Mouse (Mus musculus): ENCODE measurements at regions not wholly inside any gene's neighbourhood (a gene's known extent, or its start where the extent isn't known, plus 50 kb on each side); places are given as distances from the start of the nearest gene placed in this dataset.
A peak's percentile ranks its signal among the peaks of the same experiment; 100 is the strongest.

- DNase-seq: no peak
These were observed 60.3 kb upstream of the Wnt4 start for GRCm38 (mm10) chr4:137216908-137217497.

DNA sequence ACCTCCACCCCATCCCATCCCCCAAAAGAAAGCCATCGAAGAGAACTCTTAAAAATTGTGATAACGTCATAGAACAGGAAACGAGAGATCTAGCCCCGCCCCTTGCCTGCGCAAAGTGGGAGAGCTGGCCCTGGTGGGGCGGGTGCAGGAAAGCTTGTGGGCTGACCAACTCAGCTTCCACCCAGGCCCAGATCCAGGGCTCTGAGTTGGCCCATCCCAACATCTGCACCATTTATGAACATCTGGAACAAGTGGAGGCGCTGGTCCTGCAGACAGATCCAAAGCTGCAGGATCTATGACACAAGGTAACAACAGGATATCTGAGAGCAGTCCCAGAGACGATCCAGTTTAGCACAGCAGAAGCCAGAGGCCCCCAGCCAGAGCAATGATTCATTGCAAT lies 62.7 kb upstream of the Wnt4 start:
- no peak for DNase-seq

GRCm38 (mm10) chr4:137212846-137213245 lies 64.4 kb upstream of the Wnt4 start:
- DNase-seq: no peak

DNA sequence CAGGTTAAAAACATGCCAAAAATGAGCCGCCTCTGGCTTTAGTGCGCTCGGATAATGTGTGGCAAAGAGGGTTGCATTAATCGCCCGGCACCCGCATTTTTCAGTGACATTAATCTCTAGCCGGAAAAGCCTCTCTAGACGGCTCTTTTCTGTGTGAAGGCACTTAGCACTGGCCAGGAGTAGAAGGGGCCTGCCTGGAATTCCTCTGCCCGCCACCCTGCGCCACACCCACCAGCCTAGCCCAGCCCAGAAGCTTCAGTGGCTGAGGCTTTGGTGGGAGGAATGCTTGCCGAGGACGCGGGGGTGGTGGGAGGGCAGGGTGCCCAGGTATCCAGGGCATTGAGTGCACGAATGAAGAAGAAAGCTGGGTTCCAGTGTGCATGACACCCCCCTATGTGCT lies 65.2 kb upstream of the Wnt4 start:
- no peak for DNase-seq

- DNase-seq: no peak
These were observed 66.0 kb upstream of the Wnt4 start for GRCm38 (mm10) chr4:137211288-137211687.

GRCm38 (mm10) chr4:137210525-137210924 lies 66.8 kb upstream of the Wnt4 start:
- no peak for DNase-seq

GRCm38 (mm10) chr4:137200968-137201367 lies 76.3 kb upstream of the Wnt4 start:
- DNase-seq: no peak

DNA sequence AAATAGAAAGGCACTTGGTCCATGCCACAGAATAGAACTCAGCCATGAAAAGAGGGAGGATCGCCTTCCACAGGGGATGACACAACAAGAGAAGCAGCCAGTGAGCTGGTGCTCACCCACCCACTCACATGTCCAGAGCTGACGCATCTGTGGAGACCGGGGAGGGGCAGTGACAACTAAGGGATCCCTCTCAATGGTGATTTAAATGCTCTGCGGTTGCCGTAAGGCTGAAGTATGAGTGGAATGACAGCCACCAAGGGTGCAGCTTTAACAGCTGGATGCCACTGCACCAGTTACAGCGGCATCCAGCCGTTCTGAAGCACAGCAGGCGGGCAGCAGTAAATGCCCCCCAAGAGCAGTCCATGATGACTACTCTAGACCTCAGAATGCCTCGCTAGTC lies 76.9 kb upstream of the Wnt4 start:
- no peak for DNase-seq

DNA sequence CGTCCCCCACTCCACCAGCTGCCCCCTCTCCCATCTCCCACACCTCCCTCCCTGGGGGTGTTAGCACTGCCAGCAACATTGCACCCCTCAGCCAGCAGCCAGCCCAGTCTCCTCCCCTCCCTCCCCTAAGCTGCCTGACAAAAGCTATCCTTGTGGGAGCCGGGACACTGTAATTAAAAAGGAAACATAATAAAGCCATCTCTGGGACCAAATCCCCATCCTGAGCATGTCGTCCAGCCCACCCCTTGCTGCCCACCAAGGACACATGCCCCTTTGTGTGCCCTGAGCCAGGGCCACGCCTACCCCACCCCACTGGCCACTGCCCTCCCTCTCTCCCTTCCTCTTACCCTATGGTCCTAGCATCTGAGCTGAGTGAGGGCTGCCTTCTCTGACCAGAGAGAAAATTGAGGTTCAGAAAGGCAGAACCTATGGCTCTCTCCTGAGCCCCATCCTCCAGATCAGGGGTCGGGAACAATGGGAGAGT lies 80.8 kb upstream of the Wnt4 start:
- DNase-seq: no peak

DNA sequence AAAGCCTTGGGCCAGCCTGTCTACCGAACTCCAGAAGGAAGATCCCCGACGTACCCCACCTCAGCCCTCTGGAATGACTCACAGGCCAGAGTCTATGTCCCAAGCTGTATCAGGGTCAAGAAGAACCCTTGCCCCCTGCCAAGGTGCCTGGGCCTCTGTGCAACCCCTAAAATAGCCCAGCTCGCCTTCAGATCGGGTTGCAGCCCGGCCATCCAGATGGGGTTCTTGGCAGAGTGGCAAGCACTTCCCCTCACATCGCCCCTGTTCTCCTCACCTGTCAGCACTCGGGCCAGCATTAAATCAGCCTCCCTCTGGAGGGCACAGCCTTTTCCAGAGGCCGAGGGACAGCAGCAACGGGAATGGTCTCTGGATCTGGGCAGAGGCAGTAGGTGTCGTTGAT lies 83.2 kb upstream of the Wnt4 start:
- DNase-seq: peak; percentile 82

DNA sequence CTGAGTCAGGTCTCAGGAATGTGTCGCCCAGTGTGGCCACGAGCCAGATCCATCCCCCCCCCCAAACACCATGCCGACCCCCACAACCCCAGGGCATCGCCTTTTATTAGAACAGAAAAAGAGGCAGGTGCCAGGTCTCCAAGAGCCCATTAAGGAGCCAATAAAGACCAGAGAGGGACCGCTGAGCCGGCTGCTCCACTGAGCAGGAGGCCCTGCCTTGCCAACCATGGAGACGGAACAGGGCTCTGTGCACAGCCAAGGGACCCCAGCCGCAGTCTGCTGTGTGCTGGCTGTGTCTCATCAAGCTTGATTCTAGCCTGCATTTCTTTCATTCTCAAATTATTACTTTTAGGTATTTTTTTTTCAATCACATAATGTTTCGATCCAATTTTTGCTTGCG lies 86.7 kb upstream of the Wnt4 start:
- DNase-seq: no peak

- no peak for DNase-seq
These were observed 87.5 kb upstream of the Wnt4 start for GRCm38 (mm10) chr4:137189801-137190200.

DNA sequence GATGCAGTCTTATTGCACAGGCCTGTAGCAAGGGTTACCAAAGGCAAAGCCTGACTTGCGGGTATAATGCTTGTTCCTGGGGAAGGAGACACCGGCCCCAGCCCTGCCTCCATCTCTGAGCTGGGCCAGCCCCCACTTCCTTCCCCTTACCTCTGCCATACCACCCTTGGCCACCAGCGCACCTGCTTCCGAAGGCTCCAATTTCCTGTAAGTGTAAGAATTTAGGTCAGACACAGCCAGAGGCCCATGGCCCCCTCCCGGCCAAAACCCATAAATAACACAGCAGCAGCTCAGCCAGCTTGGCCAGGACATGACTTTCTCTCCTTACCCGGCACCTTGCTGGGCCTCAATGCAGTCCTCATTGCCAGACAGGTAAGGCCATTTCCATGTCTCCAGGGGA lies 88.2 kb upstream of the Wnt4 start:
- peak; percentile 78 for DNase-seq

GRCm38 (mm10) chr4:137187592-137187991 lies 89.7 kb upstream of the Wnt4 start:
- no peak for DNase-seq

- DNase-seq: no peak
These were observed 90.2 kb upstream of the Wnt4 start for GRCm38 (mm10) chr4:137187051-137187450.

DNA sequence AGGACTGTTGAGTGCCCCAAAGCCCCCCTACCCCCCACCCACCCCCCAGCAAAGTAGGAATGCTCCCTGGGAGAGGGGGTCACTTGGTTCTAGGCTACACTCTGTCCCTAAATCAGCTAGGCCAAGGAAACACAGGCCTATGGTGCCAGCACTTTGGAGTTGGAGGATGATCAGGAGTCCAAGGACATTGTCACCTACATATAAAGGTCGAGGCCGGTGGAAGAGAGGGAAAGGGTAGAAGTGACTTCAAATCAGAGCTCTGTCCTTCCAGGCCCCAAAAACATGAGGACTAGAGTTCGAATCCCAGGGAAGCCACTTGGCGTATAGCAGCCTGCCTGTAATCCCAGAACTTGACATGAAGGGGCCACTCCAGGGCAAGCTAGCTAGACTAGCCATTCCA lies 92.3 kb upstream of the Wnt4 start:
- no peak for DNase-seq

DNA sequence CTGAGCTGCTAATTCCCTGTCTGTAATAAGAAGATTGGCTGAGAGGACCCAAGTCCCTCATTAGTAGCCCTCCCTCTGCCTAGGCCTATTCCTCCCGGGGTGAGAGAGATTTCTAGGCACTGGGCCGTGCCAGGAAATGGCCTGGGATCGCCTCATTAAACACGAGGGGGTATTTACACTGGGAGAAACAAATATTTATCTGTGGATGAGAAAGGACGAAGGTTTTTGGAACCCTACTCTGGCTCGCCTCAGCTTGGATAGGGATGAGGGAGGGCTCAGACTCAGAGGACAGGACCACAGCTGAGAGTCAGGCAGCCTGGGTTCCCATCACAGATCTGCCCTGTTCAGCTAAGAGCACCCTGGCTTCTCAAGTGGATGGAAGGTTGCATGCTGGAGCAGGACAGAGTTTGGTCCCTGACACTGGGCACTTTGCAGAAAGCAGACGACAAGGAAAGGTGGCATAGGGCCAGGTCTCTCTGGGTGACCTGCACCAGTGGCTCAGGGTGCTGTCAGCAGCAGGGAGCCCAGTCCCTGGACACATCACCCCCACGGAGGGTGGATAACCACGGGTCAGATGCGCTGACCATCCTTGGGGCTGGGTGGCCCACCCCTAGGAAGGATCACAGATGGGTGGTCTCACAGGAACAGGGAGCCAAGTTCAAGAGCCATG lies 94.0 kb upstream of the Wnt4 start:
- DNase-seq: no peak

GRCm38 (mm10) chr4:137182547-137182946 lies 94.7 kb upstream of the Wnt4 start:
- DNase-seq: no peak

GRCm38 (mm10) chr4:137181252-137181651 lies 96.0 kb upstream of the Wnt4 start:
- no peak for DNase-seq

DNA sequence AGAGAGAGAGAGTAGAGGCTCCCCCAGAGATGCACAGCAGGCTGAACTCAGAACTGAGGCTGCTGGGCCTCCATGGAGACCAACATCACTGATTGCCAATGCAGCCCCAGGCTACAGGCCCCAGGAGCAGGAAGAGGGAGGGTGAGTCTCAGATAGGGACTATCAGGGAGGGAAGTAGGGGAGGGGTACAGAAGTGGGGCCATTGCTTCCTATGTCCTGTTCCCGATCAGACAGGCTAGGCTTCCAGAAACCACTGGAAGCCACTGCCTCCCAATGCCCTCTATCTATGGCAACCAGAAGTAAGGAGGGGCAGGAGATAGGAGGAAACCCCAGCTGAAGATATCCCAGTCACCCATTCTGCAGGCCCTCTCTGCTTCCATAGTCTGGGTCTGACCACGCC lies 97.2 kb upstream of the Wnt4 start:
- no peak for DNase-seq

- no peak for DNase-seq
These were observed 98.5 kb upstream of the Wnt4 start for GRCm38 (mm10) chr4:137178833-137179232.

DNA sequence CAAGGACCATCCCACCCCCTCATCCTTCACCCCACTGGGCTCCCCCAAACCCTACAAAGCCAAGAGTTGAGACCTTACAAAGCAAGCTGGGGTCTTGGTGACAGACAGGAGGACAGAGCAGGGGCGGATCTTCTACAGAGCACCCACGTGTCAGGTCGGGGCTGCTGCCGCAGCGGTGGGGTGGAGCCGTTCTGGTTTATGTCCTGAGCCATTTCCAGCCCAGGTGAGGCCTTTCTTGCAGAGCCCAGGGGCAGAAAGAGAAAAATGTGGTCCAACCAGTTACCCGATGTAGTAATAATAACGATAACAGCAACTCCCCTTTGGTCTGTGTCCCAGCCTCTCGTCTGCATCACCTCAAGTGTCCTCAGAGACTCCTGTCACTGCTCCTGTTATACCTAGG lies 112.4 kb upstream of the Wnt4 start:
- DNase-seq: no peak

DNA sequence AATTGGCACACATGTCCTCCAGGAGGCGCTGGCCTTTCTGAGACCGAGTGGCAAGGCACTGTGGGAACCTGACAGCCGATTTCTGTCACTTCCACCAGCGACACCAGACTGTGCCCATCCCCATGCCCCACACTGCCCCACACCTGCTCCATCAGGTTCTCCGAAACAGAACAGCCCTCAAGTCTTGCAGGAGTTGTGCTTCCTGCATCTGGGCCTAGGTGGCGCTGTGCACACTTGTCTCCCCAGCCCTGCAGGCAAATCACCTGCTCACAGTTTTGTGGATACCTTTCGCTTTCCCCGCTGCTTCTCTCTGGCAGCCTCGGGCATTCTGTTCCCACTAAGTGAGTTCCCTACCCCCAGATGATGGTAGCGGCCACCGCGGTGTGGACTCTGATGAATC lies 112.9 kb upstream of the Wnt4 start:
- DNase-seq: peak; percentile 25

GRCm38 (mm10) chr4:137163962-137164361 lies 113.3 kb upstream of the Wnt4 start:
- DNase-seq: no peak
